Mouse (Mus musculus) induced T-regulatory cell, adult 2 months (primary cell): ENCODE measurements at regions not wholly inside any gene's neighbourhood (a gene's known extent, or its start where the extent isn't known, plus 50 kb on each side); places are given as distances from the start of the nearest gene placed in this dataset.
"Not testable (repeated sequence)": the region's sequence is repeated elsewhere in the genome, so short reads cannot be mapped to it uniquely, and the experiment has no call there.

ENCODE experiments used
- DNase-seq: peaks from one replicate; pipeline ENCODE4 v3.0.0-alpha.2; 2012; ENCODE audit warnings: low read depth

GRCm38 (mm10) chr19:35890191-35890590 lies 167.1 kb downstream of the Htr7 start:
- no peak for DNase-seq

- DNase-seq = no peak
These were observed 171.0 kb downstream of the Htr7 start for GRCm38 (mm10) chr19:35886270-35886669.

- DNase-seq = no peak
These were observed 175.4 kb downstream of the Htr7 start for GRCm38 (mm10) chr19:35881810-35882485.

- no peak for DNase-seq
These were observed 181.8 kb downstream of the Htr7 start for GRCm38 (mm10) chr19:35875464-35875863.

- no peak for DNase-seq
These were observed 186.6 kb downstream of the Htr7 start for GRCm38 (mm10) chr19:35870720-35871119.

- DNase-seq = no peak
These were observed 188.8 kb downstream of the Htr7 start for GRCm38 (mm10) chr19:35868543-35868942.

GRCm38 (mm10) chr19:35863049-35863448 lies 194.3 kb downstream of the Htr7 start:
- no peak for DNase-seq

GRCm38 (mm10) chr19:35861421-35861820 lies 195.9 kb downstream of the Htr7 start:
- DNase-seq = no peak

- peak; percentile 12 for DNase-seq
These were observed 224.3 kb downstream of the Htr7 start for GRCm38 (mm10) chr19:35832992-35833391.

- no peak for DNase-seq
These were observed 231.2 kb downstream of the Htr7 start for GRCm38 (mm10) chr19:35826074-35826473.

- no peak for DNase-seq
These were observed 237.7 kb downstream of the Htr7 start for GRCm38 (mm10) chr19:35819626-35820025.

- DNase-seq = no peak
These were observed 262.6 kb downstream of the Htr7 start for GRCm38 (mm10) chr19:35794661-35795060.

- DNase-seq = no peak
These were observed 269.9 kb downstream of the Htr7 start for GRCm38 (mm10) chr19:35787246-35788021.

- DNase-seq = not testable (repeated sequence)
These were observed 295.6 kb downstream of the Htr7 start for GRCm38 (mm10) chr19:35761750-35762149.

GRCm38 (mm10) chr19:35759701-35760100 lies 297.6 kb downstream of the Htr7 start:
- DNase-seq = no peak

- DNase-seq = no peak
These were observed 301.8 kb downstream of the Htr7 start for GRCm38 (mm10) chr19:35755494-35755893.

- DNase-seq = no peak
These were observed 321.6 kb downstream of the Htr7 start for GRCm38 (mm10) chr19:35735754-35736153.

GRCm38 (mm10) chr19:35728436-35729060 lies 328.8 kb downstream of the Htr7 start:
- DNase-seq = no peak
